Mouse (Mus musculus): Measurements from ENCODE around the gene Notch4.
A peak's percentile ranks its signal among the peaks of the same experiment; 100 is the strongest.

Gene Notch4

GRCm38 (mm10) chr17:34623161-34623560 lies 59.1 kb downstream of the Notch4 start:
- DNase-seq (ENCODE audit: inconsistent age in 2 of 2, low spot score in 1 of 2) = no peak

- no peak for DNase-seq (ENCODE audit: inconsistent age in 2 of 2, low spot score in 1 of 2)
Measured at GRCm38 (mm10) chr17:34624981-34625380, 60.9 kb downstream of the Notch4 start.

- no peak for DNase-seq (ENCODE audit: inconsistent age in 2 of 2, low spot score in 1 of 2)
Measured at GRCm38 (mm10) chr17:34626062-34626772, 62.1 kb downstream of the Notch4 start.

- DNase-seq (ENCODE audit: inconsistent age in 2 of 2, low spot score in 1 of 2) = no peak
Measured at GRCm38 (mm10) chr17:34626773-34627092, 62.7 kb downstream of the Notch4 start.

DNA sequence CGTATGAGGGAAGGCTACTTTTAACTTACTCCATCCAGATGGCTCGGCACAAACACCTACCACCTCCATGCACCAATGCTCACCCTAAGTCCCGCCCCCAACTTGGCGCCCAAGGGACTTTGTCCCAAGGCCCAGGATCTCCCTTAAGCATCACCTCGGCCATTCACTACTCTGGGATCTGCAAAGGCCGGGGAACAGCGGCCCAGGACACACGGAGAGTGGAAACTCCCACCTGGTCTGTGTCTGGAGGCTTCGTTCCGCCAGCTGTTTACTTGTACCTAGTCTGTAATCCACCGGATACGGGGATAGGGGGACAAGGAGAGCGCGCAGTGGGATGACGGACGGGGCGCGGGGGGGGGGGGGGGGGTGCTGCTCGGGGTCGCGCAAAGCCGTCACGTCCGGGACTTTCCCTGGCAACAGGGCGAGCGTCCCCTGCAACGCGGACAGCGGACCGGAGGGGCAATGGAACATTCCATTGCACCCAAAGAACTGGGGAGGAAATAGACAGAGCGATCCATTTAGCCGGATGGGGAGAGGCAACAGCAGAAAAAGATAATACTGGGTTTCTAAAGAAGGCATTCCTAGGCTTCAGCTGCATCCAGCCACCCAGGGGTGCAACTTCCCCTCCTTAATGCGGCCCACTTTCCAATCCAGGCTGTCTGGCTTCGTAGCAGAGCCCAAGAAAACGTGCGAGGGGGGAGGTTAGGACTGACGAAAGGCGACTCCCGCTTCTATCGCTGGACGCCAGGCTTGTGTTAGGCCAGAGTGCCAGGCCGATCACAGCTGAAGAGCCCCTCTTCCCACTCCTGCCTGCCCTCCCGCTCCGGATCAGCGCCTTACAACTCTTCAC lies 63.2 kb downstream of the Notch4 start:
- DNase-seq (ENCODE audit: inconsistent age in 2 of 2, low spot score in 1 of 2) = peak; percentile 92 to 97

GRCm38 (mm10) chr17:34627943-34628643 lies 64.0 kb downstream of the Notch4 start, which contains the start of gene Ppt2:
Ppt2 (minus strand) TSS chr17:34628510.
- peak; percentile 75 to 93 for DNase-seq (ENCODE audit: inconsistent age in 2 of 2, low spot score in 1 of 2)

DNA sequence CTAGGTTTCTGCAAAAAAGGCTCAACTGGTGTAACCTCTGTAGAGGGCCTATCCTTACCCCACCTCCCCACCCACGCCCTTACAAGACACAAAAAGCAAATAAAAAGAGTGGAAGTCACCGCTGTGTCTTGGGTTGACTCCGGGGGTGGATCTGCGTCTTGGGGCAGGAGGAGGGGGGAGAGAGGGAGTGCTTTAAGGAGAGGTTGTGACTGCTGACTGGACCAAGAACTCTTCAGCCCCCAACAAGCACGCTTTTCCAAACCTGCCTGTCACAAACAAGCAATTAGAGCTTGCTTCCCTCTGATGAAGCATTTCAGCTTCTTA lies 64.5 kb downstream of the Notch4 start:
- peak in 1 of 2 experiments; percentile 34 for DNase-seq (ENCODE audit: inconsistent age in 2 of 2, low spot score in 1 of 2)

- DNase-seq (ENCODE audit: inconsistent age in 2 of 2, low spot score in 1 of 2) = peak; percentile 39 to 70
Measured at GRCm38 (mm10) chr17:34629221-34629751, 65.2 kb downstream of the Notch4 start, which contains the start of gene Prrt1. Prrt1 (plus strand) TSS chr17:34629533.

DNA sequence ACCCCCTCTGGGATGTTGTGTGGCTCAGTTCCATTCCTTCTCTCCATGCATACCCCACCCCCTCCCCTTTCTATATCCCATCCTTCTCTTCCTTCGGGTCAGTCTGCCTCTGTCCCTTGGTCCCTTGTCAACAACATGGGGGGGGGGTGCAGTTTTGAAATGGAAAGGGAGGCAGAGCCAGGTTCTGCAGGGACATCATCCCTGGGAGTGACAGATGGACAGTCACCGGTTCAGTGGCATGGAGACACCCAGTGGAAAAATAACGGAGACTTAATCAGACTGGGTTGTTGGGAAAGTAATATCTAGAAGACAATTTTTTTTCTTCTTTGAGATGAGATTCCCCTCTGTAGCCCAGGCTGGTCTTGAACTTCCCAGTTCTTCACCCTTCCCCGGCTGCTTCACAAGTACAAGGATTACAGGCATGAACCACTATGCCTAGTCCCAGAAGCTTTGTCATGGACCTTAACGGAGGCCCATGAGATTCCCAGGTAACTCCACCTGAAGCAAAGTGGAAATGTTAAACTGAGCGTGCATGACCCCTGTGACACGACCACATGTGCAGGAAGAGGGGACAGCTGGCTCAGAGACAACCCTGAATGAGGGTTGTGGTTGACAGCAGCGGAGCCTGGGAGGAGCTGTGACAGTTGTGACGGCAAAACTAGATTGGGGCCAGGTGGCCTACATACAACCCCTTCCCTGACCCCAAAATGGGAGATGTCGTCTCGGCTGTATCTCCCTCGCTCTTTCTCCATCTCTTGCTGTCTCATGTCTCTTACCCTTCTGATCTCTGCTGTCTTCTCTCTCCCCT lies 65.9 kb downstream of the Notch4 start:
- DNase-seq (ENCODE audit: inconsistent age in 2 of 2, low spot score in 1 of 2) = peak in 1 of 2 experiments; percentile 33

GRCm38 (mm10) chr17:34630761-34631301 lies 66.8 kb downstream of the Notch4 start:
- DNase-seq (ENCODE audit: inconsistent age in 2 of 2, low spot score in 1 of 2) = peak in 1 of 2 experiments; percentile 39

DNA sequence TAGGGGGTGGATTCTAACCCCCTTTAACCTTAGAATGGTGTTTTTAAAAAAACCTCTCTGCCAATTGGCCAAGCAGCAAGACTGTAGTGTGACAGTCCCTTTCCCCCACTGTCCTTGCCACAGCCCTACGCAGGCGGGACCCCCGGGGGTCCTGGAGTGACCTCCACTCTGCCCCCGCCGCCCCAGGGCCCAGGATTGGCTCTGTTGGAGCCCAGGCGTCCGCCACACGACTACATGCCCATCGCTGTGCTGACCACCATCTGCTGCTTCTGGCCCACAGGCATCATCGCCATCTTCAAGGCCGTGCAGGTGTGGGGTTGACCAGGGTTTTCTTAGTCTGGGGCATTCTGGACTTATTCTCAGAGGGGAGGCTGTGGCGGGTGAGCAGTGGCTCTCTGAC lies 67.6 kb downstream of the Notch4 start:
- DNase-seq (ENCODE audit: inconsistent age in 2 of 2, low spot score in 1 of 2) = peak in 1 of 2 experiments; percentile 41

DNA sequence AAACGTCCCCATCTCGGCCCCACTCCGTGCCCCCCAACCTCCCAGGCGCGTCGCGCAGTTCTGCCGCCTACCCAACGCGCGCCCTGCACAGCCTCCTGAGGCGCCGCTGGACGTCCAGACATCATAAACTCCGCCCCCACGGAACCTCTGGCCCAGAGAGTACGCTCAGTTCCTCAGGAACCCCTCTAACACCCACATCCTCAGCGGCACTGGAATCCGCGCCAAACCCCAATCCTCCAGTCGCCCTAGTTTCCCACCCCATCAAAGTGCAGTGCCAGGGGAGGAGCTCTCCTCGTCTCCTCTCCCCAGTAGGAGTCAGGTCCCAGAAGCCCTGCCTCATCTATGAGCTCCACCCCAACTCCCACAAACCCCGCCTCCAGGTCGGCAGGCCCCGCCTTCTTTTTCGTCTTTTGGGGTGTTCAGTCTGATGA lies 68.2 kb downstream of the Notch4 start:
- peak; percentile 90 to 94 for DNase-seq (ENCODE audit: inconsistent age in 2 of 2, low spot score in 1 of 2)

GRCm38 (mm10) chr17:34635671-34636070 lies 71.6 kb downstream of the Notch4 start:
- peak in 1 of 2 experiments; percentile 71 for DNase-seq (ENCODE audit: inconsistent age in 2 of 2, low spot score in 1 of 2)

DNA sequence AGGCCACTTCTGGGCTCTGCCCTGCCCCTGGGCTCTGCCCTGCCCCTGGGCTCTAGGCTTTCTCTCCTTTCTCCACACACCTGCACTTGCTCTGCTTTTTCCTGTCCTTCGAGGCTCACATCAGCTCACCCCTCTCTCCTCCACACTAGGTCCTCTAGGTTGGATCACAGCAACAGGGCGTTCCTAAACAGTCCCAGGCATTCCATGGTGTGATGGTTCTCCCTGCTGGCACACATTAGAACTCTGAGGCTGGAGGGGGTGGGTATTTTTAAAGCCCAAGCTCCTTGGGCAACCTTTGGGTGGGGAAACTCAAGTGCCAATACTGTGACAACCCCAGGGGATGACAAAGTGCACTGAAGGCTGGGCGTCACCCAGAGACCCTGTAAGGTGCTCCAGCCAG lies 73.4 kb downstream of the Notch4 start:
- peak in 1 of 2 experiments; percentile 42 for DNase-seq (ENCODE audit: inconsistent age in 2 of 2, low spot score in 1 of 2)
